Comparison of ENCODE assay signal across 14 mouse cellular contexts in the genomic region with DNA sequence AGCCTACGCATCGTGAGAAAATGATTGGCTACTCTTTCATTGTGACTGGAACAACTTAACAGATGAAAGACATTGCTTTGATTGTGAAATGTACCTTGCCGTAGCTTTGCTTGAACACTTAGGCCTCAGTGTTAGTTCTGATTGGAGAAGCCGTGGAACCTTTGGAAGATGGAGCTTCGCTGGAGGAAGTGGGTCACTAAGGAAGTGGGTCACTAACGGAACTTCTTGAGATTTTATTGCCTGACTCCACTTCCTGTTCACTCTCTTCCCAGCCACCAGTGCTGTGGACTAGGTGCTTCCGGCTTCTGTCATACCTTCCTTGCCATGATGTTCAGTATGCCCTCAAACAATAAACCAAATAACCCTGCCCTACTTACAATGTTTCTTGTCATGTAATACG.
"Had no signal": no experiment of that assay in that cellular context is flagged by ENCODE, and none has a peak within 500 bp of the region (broad histone marks: within the 10 kb centered on the region; RNA-seq: fewer than 3 reads in every experiment).

No protein-coding gene starts in this region.

- ATAC-seq: intestine, embryonic 16.5 days; liver, embryonic 12.5 days; midbrain, embryonic 13.5 days had no signal

- DNase-seq: kidney, adult 2 months; kidney, postnatal 14 days; left cerebral cortex, postnatal 4 days; lung, embryonic 14.5 days; lung, postnatal 10 days; right cerebral cortex, adult 18-20 months; right cerebral cortex, postnatal 25 days had no signal

- H3K4me2 ChIP-seq: kidney, embryonic 15.5 days; limb, embryonic 15.5 days; liver, embryonic 12.5 days; lung, embryonic 14.5 days; midbrain, embryonic 13.5 days; neural tube, embryonic 15.5 days had no signal

- H3K36me3 ChIP-seq: kidney, embryonic 15.5 days; limb, embryonic 15.5 days; liver, embryonic 12.5 days; neural tube, embryonic 15.5 days had no signal

- H3K9ac ChIP-seq: kidney, embryonic 15.5 days; limb, embryonic 15.5 days; liver, embryonic 12.5 days; lung, embryonic 14.5 days; midbrain, embryonic 13.5 days; neural tube, embryonic 15.5 days had no signal

- H3K4me3 ChIP-seq: kidney, embryonic 15.5 days; limb, embryonic 15.5 days; liver, embryonic 12.5 days; midbrain, embryonic 13.5 days; neural tube, embryonic 15.5 days had no signal

- H3K27me3 ChIP-seq: kidney, embryonic 15.5 days; limb, embryonic 15.5 days; liver, embryonic 12.5 days; midbrain, embryonic 13.5 days; neural tube, embryonic 15.5 days had no signal

- H3K27ac ChIP-seq: kidney, embryonic 15.5 days; limb, embryonic 15.5 days; liver, embryonic 12.5 days; macrophage; midbrain, embryonic 13.5 days; neural tube, embryonic 15.5 days had no signal

- H3K9me3 ChIP-seq: kidney, embryonic 15.5 days; limb, embryonic 15.5 days; liver, embryonic 12.5 days; midbrain, embryonic 13.5 days; neural tube, embryonic 15.5 days had no signal

- H3K4me1 ChIP-seq: limb, embryonic 15.5 days; liver, embryonic 12.5 days had no signal
